Mouse (Mus musculus): ENCODE results near the gene Vamp1. TPM values are rescaled to one million over a fixed set of nuclear protein-coding genes. Genes with fewer than 3 reads are reported as not detected.

Gene Vamp1
- polyA plus RNA-seq, 2 experiments, result 2.4 to 16.2 TPM

DNA sequence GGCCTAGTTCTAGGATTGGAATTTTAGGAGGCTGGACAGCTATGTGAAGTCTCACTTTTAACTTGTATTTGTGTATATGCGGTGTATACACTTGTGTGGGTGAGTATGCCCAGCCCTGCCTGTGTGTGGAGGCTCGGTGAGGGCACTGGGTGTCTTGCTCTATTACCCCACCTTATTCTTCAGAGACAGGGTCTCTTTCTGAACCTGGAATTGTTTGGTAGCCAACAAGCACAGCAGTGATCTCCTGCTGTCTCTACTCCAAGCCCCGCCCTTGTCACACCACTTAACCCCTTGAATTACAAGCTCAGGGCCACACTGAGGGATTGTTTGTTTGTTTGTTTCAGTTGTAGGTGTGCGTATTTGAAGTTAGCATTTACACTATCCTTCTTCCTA lies 16.7 kb downstream of the Vamp1 start:
- Histone ChIP-seq H3K27me3 (ENCODE audit: control insufficient read depth, insufficient read depth, low read length) (no peaks in the 10 kb centered on the region), H3K27ac (replicated peaks; ENCODE audit: low read depth, low read length) (no peak overlapping the region), H3K4me3 (replicated peaks; ENCODE audit: low read length) (peak overlapping the region; percentile 46), H3K4me2 (replicated peaks; ENCODE audit: low read depth, low read length, severe bottlenecking) (peak overlapping the region; percentile 91), H3K9me3 (ENCODE audit: control insufficient read depth, low read length) (no peaks in the 10 kb centered on the region), H3K4me1 (ENCODE audit: control insufficient read depth, insufficient read depth, low read length) (peaks cover 5% of the 10 kb centered on the region), H3K36me3 (ENCODE audit: control insufficient read depth, insufficient read depth, low read length) (no peaks in the 10 kb centered on the region), H3K9ac (ENCODE audit: low read depth, low read length, severe bottlenecking) (peak overlapping the region; percentile 77)
- ATAC-seq (ENCODE audit: low FRiP score, low read depth), result no peak
- WGBS, result 45% methylated on average over 4 of the region's 4 CpGs
- DNase-seq (ENCODE audit: low spot score), result no peak
- no peak for TF ChIP-seq POLR2A (IDR thresholded peaks at IDR 0.05; ENCODE audit: borderline replicate concordance, extremely low read depth, insufficient read depth, insufficient read length)

DNA sequence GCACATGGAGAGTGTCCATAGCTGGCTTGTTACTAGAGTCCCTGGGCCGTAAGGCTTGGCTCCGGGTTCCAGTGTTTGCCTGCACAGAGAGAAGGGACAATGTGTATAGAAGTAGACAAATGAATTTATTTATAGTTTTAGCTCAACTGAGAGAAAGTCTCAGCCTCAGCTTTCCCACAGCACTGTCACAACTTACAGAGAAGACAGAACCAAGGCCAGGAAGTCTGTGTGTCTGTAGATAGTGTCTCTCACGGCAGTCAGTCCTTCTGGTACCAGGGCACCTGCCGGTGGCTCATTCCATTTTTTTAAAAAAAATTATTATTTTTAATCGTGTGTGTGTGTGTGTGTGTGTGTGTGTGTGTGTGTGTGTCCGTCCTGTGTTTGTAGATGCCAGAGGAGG lies 17.2 kb downstream of the Vamp1 start:
- Histone ChIP-seq H3K4me3 (replicated peaks; ENCODE audit: low read length) (no peak overlapping the region), H3K27ac (replicated peaks; ENCODE audit: low read depth, low read length) (no peak overlapping the region), H3K4me2 (replicated peaks; ENCODE audit: low read depth, low read length, severe bottlenecking) (0 out of 2 replicates have a peak overlapping the region, but pooled peaks have one; percentile 91), H3K4me1 (ENCODE audit: control insufficient read depth, insufficient read depth, low read length) (peaks cover 5% of the 10 kb centered on the region), H3K27me3 (ENCODE audit: control insufficient read depth, insufficient read depth, low read length) (no peaks in the 10 kb centered on the region), H3K36me3 (ENCODE audit: control insufficient read depth, insufficient read depth, low read length) (no peaks in the 10 kb centered on the region), H3K9ac (ENCODE audit: low read depth, low read length, severe bottlenecking) (no peak overlapping the region), H3K9me3 (ENCODE audit: control insufficient read depth, low read length) (no peaks in the 10 kb centered on the region)
- TF ChIP-seq POLR2A (IDR thresholded peaks at IDR 0.05; ENCODE audit: borderline replicate concordance, extremely low read depth, insufficient read depth, insufficient read length), result no peak
- no peak for ATAC-seq (ENCODE audit: low FRiP score, low read depth)
- WGBS, result 80% methylated on average over 6 of the region's 6 CpGs
- no peak for DNase-seq (ENCODE audit: low spot score)

DNA sequence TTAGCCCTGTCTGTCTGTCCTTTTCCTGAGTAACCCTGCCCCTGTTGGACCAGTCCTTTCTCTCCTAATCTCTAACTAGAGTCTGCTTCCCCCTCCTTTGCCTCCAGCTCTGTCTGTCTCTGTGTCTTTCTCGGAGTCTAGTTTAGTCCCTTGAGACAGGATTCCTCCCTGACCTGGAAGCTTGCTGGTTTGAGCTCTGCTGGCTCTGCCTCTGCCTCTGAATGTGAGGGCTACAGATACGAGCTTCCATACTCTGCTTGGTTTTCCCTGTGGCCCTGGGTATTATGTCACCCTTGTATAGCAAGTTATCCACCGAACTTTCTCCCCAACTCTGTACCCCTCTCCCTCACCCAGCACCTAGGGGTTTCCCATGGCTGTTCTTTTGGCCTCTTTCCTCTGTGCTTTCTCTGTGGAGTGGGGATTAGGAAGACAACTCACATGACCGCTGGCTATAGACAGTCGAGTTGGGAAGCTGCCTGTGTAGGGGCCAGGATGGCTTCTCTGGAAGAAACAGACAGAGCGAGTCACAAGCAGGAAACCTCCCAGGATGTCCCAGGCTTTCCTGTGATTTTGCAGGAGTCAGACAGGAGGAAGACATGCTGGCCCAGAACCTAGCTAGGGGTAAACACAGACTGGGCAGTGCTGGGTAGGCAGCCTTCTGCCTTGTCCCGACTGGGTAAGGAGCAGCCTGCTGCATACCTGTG lies 18.6 kb downstream of the Vamp1 start:
- Histone ChIP-seq H3K27me3 (ENCODE audit: control insufficient read depth, insufficient read depth, low read length) (no peaks in the 10 kb centered on the region), H3K9me3 (ENCODE audit: control insufficient read depth, low read length) (no peaks in the 10 kb centered on the region), H3K36me3 (ENCODE audit: control insufficient read depth, insufficient read depth, low read length) (no peaks in the 10 kb centered on the region), H3K4me1 (ENCODE audit: control insufficient read depth, insufficient read depth, low read length) (peaks cover 5% of the 10 kb centered on the region), H3K27ac (replicated peaks; ENCODE audit: low read depth, low read length) (no peak overlapping the region), H3K9ac (ENCODE audit: low read depth, low read length, severe bottlenecking) (no peak overlapping the region), H3K4me2 (replicated peaks; ENCODE audit: low read depth, low read length, severe bottlenecking) (no peak overlapping the region), H3K4me3 (replicated peaks; ENCODE audit: low read length) (no peak overlapping the region)
- DNase-seq (ENCODE audit: low spot score) (no peak), ATAC-seq (ENCODE audit: low FRiP score, low read depth) (no peak)
- TF ChIP-seq POLR2A (IDR thresholded peaks at IDR 0.05; ENCODE audit: borderline replicate concordance, extremely low read depth, insufficient read depth, insufficient read length), result no peak
- WGBS, result 59% methylated on average over 7 of the region's 7 CpGs

DNA sequence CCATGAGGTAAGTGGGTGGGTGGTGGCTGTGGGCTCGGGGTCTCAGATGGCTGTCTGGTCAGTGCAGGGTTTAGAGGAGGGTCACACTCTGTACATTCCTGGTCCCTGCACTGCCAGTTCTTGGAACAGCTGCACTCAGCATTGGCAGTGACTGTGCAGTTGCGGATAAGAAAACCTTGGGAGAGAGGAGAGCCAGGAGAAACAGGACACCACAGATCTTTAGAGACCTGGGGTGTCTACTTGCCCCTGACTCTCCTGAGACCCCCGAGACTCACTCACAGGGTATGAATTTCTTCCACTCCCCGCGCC lies 19.1 kb downstream of the Vamp1 start:
- DNase-seq (ENCODE audit: low spot score), result no peak
- H3K9me3 ChIP-seq (ENCODE audit: control insufficient read depth, low read length), result no peaks in the 10 kb centered on the region
- no peak overlapping the region for H3K4me2 ChIP-seq (replicated peaks; ENCODE audit: low read depth, low read length, severe bottlenecking)
- H3K4me3 ChIP-seq (replicated peaks; ENCODE audit: low read length), result no peak overlapping the region
- no peak overlapping the region for H3K27ac ChIP-seq (replicated peaks; ENCODE audit: low read depth, low read length)
- H3K9ac ChIP-seq (ENCODE audit: low read depth, low read length, severe bottlenecking), result no peak overlapping the region
- H3K27me3 ChIP-seq (ENCODE audit: control insufficient read depth, insufficient read depth, low read length), result no peaks in the 10 kb centered on the region
- WGBS, result 52% methylated on average over 5 of the region's 5 CpGs
- ATAC-seq (ENCODE audit: low FRiP score, low read depth), result no peak
- no peaks in the 10 kb centered on the region for H3K36me3 ChIP-seq (ENCODE audit: control insufficient read depth, insufficient read depth, low read length)
- H3K4me1 ChIP-seq (ENCODE audit: control insufficient read depth, insufficient read depth, low read length), result peaks cover 5% of the 10 kb centered on the region
- TF ChIP-seq POLR2A (IDR thresholded peaks at IDR 0.05; ENCODE audit: borderline replicate concordance, extremely low read depth, insufficient read depth, insufficient read length), result no peak

DNA sequence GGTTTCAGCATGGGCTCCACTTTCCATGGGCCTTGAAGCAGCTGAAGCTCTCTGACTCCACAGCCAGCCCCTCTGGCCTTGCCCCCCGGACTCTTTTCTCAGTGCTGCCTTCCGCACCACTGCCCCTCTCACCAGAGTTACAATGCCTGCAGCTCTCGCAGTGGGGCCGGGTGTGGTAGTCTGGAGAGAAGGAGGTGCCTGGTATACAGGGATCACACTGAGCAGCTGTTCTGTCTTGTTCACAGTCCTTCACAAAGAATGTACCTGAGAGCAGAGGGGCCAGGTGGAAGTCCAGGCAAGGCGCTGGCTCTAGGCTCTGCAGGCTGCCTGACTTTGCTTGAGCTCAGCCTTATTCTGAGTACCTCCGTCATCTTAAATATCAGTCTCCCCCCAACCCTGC lies 21.0 kb downstream of the Vamp1 start:
- peaks cover 5% of the 10 kb centered on the region for H3K4me1 ChIP-seq (ENCODE audit: control insufficient read depth, insufficient read depth, low read length)
- no peaks in the 10 kb centered on the region for H3K36me3 ChIP-seq (ENCODE audit: control insufficient read depth, insufficient read depth, low read length)
- no peaks in the 10 kb centered on the region for H3K9me3 ChIP-seq (ENCODE audit: control insufficient read depth, low read length)
- H3K27ac ChIP-seq (replicated peaks; ENCODE audit: low read depth, low read length), result no peak overlapping the region
- ATAC-seq (ENCODE audit: low FRiP score, low read depth), result no peak
- no peak for DNase-seq (ENCODE audit: low spot score)
- no peak for TF ChIP-seq POLR2A (IDR thresholded peaks at IDR 0.05; ENCODE audit: borderline replicate concordance, extremely low read depth, insufficient read depth, insufficient read length)
- H3K4me3 ChIP-seq (replicated peaks; ENCODE audit: low read length), result no peak overlapping the region
- 78% methylated on average over 6 of the region's 6 CpGs for WGBS
- H3K4me2 ChIP-seq (replicated peaks; ENCODE audit: low read depth, low read length, severe bottlenecking), result no peak overlapping the region
- no peak overlapping the region for H3K9ac ChIP-seq (ENCODE audit: low read depth, low read length, severe bottlenecking)
- no peaks in the 10 kb centered on the region for H3K27me3 ChIP-seq (ENCODE audit: control insufficient read depth, insufficient read depth, low read length)
